Mouse (Mus musculus): ENCODE measurements around the gene Pld2. TPM values are rescaled to one million over a fixed set of nuclear protein-coding genes. Genes with fewer than 3 reads are reported as not detected.
"Not testable (repeated sequence)": the region's sequence is repeated elsewhere in the genome, so short reads cannot be mapped to it uniquely, and the experiment has no call there.

Pld2 gene
- total and polyA plus RNA-seq, 2 experiments = 3.3 to 9.5 TPM

DNA sequence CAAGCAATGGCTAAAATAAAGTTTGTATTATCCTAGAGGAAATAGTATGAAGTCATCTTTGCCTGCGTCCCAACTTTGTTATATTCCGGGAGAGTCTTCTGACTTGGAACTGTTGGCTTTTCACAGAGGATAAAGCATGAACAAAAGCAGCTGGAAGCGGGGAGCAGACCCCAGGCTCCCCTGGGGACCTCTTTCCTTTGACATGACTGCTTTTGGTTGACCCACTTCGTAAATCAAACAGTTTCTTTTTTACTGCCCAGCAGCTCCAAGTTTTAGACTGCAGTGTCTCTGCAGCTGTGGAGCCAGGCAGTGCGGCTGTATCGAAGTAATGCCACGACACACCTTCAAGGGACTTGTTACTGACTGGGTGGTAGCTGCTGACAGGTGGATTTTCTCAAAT is 26.7 kb downstream of the Pld2 start:
- Histone ChIP-seq H3K27me3 (ENCODE audit: control insufficient read depth, insufficient read depth, low read length) (no peaks in the 10 kb centered on the region), H3K4me1 (ENCODE audit: control insufficient read depth, insufficient read depth, low read length) (peaks cover 19% of the 10 kb centered on the region), H3K4me3 (ENCODE audit: insufficient read depth, low read depth, low read length) (no peak overlapping the region), H3K9ac (ENCODE audit: low read depth, low read length) (no peak overlapping the region), H3K79me2 (ENCODE audit: control insufficient read depth, insufficient read depth, low read length) (peaks cover 46% of the 10 kb centered on the region), H3K27ac (replicated peaks; ENCODE audit: insufficient read depth, low read depth, low read length) (no peak overlapping the region), H3K36me3 (ENCODE audit: control insufficient read depth, insufficient read depth, low read length) (no peaks in the 10 kb centered on the region)
- TF ChIP-seq CTCF (IDR thresholded peaks at IDR 0.05; ENCODE audit: low read depth, low read length) = no peak
- TF ChIP-seq POLR2A (IDR thresholded peaks at IDR 0.05; ENCODE audit: extremely low read depth, insufficient read depth, low read length) = no peak
- DNase-seq (ENCODE audit: extremely low read depth, low read depth, low spot score) = no peak
- WGBS = 77% methylated on average over 7 of the region's 7 CpGs

DNA sequence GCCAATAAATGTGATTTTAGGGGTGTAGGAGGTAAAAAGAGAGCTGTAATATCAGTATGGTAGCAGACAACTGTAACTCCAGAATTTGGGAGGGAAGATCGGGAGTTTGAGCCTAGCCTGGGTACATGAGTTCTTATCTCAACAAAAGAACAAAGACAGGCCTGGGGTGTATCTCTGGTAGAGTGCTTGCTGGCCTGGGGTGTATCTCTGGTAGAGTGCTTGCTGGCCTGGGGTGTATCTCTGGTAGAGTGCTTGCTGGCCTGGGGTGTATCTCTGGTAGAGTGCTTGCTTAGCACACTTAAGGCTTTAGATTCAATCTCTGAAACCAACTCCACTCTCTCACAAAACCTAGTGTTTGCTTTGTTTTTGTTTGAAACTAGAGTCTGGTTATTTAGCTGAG is 30.8 kb downstream of the Pld2 start:
- not testable (repeated sequence) for H3K4me1 ChIP-seq (ENCODE audit: control insufficient read depth, insufficient read depth, low read length); H3K27me3 ChIP-seq (ENCODE audit: control insufficient read depth, insufficient read depth, low read length); DNase-seq (ENCODE audit: extremely low read depth, low read depth, low spot score); H3K9ac ChIP-seq (ENCODE audit: low read depth, low read length); H3K36me3 ChIP-seq (ENCODE audit: control insufficient read depth, insufficient read depth, low read length); H3K27ac ChIP-seq (replicated peaks; ENCODE audit: insufficient read depth, low read depth, low read length); H3K4me3 ChIP-seq (ENCODE audit: insufficient read depth, low read depth, low read length)
- WGBS = 97% methylated on average over 1 of the region's 1 CpGs
- peaks cover 64% of the 10 kb centered on the region for H3K79me2 ChIP-seq (ENCODE audit: control insufficient read depth, insufficient read depth, low read length)

DNA sequence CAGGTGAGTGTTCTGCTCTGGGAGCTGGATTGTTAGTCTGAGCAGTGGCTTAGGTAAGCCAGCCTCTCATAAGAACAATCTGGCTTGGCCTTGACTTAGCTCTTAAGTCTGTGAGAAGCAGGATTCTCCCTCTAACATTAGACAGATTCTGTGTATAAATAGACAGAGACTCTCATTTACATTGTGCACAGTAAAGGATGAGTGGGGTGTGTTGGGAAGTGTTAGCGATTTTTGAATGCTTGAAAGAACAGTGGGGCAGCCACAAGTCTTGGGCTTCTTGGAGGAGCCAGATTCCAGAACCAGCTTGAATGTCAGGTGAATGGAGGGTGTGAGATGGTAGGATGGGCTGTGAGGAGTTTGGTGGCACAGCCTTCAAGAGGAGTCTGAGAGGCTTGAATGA is 31.8 kb downstream of the Pld2 start:
- no peaks in the 10 kb centered on the region; the same call in 1 of the 2 replicates for H3K36me3 ChIP-seq (ENCODE audit: control insufficient read depth, insufficient read depth, low read length)
- H3K9ac ChIP-seq (ENCODE audit: low read depth, low read length) = no peak overlapping the region
- WGBS = 93% methylated on average over 1 of the region's 1 CpGs
- no peaks in the 10 kb centered on the region for H3K27me3 ChIP-seq (ENCODE audit: control insufficient read depth, insufficient read depth, low read length)
- no peaks in the 10 kb centered on the region; the same call in 1 of the 2 replicates for H3K4me1 ChIP-seq (ENCODE audit: control insufficient read depth, insufficient read depth, low read length)
- no peak overlapping the region for H3K4me3 ChIP-seq (ENCODE audit: insufficient read depth, low read depth, low read length)
- no peak for DNase-seq (ENCODE audit: extremely low read depth, low read depth, low spot score)
- H3K79me2 ChIP-seq (ENCODE audit: control insufficient read depth, insufficient read depth, low read length) = peaks cover 66% of the 10 kb centered on the region
- no peak for TF ChIP-seq CTCF (IDR thresholded peaks at IDR 0.05; ENCODE audit: low read depth, low read length)
- TF ChIP-seq POLR2A (IDR thresholded peaks at IDR 0.05; ENCODE audit: extremely low read depth, insufficient read depth, low read length) = no peak
- H3K27ac ChIP-seq (replicated peaks; ENCODE audit: insufficient read depth, low read depth, low read length) = no peak overlapping the region

DNA sequence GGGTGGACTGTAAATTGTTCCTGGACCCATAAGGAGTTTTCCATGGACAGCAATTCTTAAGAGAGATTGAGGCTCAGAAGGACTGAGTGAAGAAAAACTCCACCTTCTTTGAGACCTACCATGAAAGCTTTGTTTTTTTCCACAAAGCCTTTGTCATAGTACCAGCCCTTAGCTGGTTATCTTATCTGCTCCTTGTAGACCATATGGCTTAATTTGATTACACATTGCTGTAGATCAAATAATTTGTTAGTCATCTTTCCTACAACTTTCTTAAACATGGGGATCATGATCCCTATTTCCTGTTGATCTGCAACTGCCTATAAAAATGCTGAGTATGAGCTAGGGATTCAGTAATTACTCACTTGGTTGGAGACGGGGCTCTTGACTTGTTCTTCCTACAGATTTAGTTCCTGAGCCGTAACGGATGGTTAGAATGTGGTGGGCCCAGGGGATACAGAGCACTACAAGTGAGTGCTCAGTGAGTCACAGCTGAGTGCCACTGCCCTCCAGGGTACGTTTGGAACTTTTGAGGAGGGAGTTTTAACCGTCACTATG is 32.6 kb downstream of the Pld2 start:
- Histone ChIP-seq H3K4me1 (ENCODE audit: control insufficient read depth, insufficient read depth, low read length) (no peaks in the 10 kb centered on the region; the same call in none of the 2 replicates), H3K9ac (ENCODE audit: low read depth, low read length) (no peak overlapping the region), H3K27me3 (ENCODE audit: control insufficient read depth, insufficient read depth, low read length) (no peaks in the 10 kb centered on the region), H3K36me3 (ENCODE audit: control insufficient read depth, insufficient read depth, low read length) (no peaks in the 10 kb centered on the region; the same call in 1 of the 2 replicates), H3K4me3 (ENCODE audit: insufficient read depth, low read depth, low read length) (no peak overlapping the region), H3K27ac (replicated peaks; ENCODE audit: insufficient read depth, low read depth, low read length) (no peak overlapping the region), H3K79me2 (ENCODE audit: control insufficient read depth, insufficient read depth, low read length) (peaks cover 66% of the 10 kb centered on the region)
- TF ChIP-seq POLR2A (IDR thresholded peaks at IDR 0.05; ENCODE audit: extremely low read depth, insufficient read depth, low read length) (no peak), CTCF (IDR thresholded peaks at IDR 0.05; ENCODE audit: low read depth, low read length) (no peak)
- no peak for DNase-seq (ENCODE audit: extremely low read depth, low read depth, low spot score)
- 73% methylated on average over 5 of the region's 5 CpGs for WGBS

DNA sequence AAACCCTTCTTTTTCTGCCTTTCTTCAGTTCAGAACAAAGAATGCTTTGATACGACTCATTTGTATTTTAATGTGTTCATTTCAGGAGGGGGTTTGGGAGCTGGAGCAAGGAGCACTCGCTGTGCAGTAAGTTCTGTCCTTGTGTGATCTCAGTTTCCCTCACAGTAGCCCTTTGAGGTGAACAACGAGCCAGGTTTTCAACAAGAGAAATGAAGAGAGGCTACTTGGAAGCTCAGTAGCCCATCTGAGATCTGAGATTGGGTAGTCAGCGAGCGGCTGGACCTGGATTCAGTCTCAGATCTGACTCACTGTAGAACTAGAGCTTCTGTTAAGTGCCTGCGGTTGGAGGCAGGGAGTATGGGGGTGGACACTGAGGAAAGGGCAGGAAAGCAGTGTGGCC is 34.0 kb downstream of the Pld2 start:
- TF ChIP-seq CTCF (IDR thresholded peaks at IDR 0.05; ENCODE audit: low read depth, low read length) (no peak), POLR2A (IDR thresholded peaks at IDR 0.05; ENCODE audit: extremely low read depth, insufficient read depth, low read length) (no peak)
- Histone ChIP-seq H3K4me1 (ENCODE audit: control insufficient read depth, insufficient read depth, low read length) (peaks cover 4% of the 10 kb centered on the region), H3K36me3 (ENCODE audit: control insufficient read depth, insufficient read depth, low read length) (no peaks in the 10 kb centered on the region; the same call in 1 of the 2 replicates), H3K27ac (replicated peaks; ENCODE audit: insufficient read depth, low read depth, low read length) (no peak overlapping the region), H3K9ac (ENCODE audit: low read depth, low read length) (no peak overlapping the region), H3K4me3 (ENCODE audit: insufficient read depth, low read depth, low read length) (no peak overlapping the region), H3K79me2 (ENCODE audit: control insufficient read depth, insufficient read depth, low read length) (peaks cover 65% of the 10 kb centered on the region), H3K27me3 (ENCODE audit: control insufficient read depth, insufficient read depth, low read length) (no peaks in the 10 kb centered on the region)
- 91% methylated on average over 6 of the region's 6 CpGs for WGBS
- DNase-seq (ENCODE audit: extremely low read depth, low read depth, low spot score) = no peak

DNA sequence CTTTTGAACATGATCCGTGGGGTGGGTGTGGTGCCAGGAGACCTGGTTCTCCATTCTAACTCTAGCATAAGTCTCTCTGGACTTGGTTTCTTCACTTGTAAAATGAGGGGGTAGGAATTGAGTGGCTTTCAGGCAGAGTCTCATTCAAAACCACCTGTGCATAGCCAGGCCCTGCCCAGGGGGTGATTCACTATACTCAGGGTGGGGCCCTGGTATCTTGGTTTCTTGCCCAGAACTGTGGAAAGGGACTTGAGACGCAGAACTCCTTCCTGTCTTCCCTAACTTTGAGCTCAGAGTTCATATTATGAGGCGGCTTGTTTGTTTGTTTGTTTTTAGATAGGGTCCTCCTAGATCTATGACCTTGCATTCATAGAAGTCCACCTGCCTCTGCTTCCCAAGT is 37.3 kb downstream of the Pld2 start:
- Histone ChIP-seq H3K4me1 (ENCODE audit: control insufficient read depth, insufficient read depth, low read length) (peaks cover 16% of the 10 kb centered on the region), H3K9ac (ENCODE audit: low read depth, low read length) (no peak overlapping the region), H3K36me3 (ENCODE audit: control insufficient read depth, insufficient read depth, low read length) (no peaks in the 10 kb centered on the region; the same call in 1 of the 2 replicates), H3K79me2 (ENCODE audit: control insufficient read depth, insufficient read depth, low read length) (peaks cover 52% of the 10 kb centered on the region), H3K27me3 (ENCODE audit: control insufficient read depth, insufficient read depth, low read length) (no peaks in the 10 kb centered on the region), H3K4me3 (ENCODE audit: insufficient read depth, low read depth, low read length) (no peak overlapping the region), H3K27ac (replicated peaks; ENCODE audit: insufficient read depth, low read depth, low read length) (no peak overlapping the region)
- DNase-seq (ENCODE audit: extremely low read depth, low read depth, low spot score) = no peak
- WGBS = 51% methylated on average over 3 of the region's 3 CpGs
- TF ChIP-seq POLR2A (IDR thresholded peaks at IDR 0.05; ENCODE audit: extremely low read depth, insufficient read depth, low read length) (no peak), CTCF (IDR thresholded peaks at IDR 0.05; ENCODE audit: low read depth, low read length) (no peak)
